Mouse (Mus musculus) heart, adult 2 months (tissue): ENCODE results near the gene Lama5.

Experiments used
- CTCF ChIP-seq: fragments of 200-600 bp; IDR thresholded peaks from 2 replicates; pipeline ENCODE4 v1.8.1; 2022; ENCODE audit warnings: antibody characterized with exemption, mild to moderate bottlenecking, moderate library complexity
- EP300 ChIP-seq: fragments of 200-500 bp; IDR thresholded peaks from 2 replicates; pipeline ENCODE4 v1.6.1; 2011; ENCODE audit warnings: low read depth, low read length, control low read depth; ENCODE audit not compliant: insufficient read depth
- POLR2A ChIP-seq: fragments of 200-500 bp; IDR thresholded peaks from 2 replicates; pipeline ENCODE4 v1.6.1; 2011; ENCODE audit warnings: mild to moderate bottlenecking, low read depth, low read length, control low read depth; ENCODE audit not compliant: insufficient read depth

DNA sequence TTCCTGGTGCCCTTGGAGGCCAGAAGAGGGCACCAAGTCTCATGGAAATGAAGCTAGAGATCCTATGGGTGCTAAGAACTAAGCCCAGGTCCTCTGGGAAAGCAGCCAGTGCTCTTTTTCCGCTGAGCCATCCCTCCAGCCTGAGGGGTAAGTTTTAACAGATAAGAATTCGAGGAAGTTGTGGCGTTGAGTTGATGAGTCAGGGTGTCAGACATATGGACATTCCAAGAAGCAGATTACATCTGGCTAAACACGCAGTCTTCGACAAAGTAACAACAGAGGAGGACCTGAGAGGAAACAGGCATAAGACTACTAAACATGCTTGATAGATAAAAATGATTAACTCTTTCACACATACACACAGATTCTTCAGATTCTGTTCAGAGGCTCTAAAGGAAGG, 12.9 kb upstream of the Lama5 start:
- TF ChIP-seq EP300 = no peak
- no peak for TF ChIP-seq POLR2A
- TF ChIP-seq CTCF = no peak
